Mouse (Mus musculus): ENCODE measurements around the gene Ocrl. TPM values are rescaled to one million over a fixed set of nuclear protein-coding genes. Genes with fewer than 3 reads are reported as not detected.
A peak's percentile ranks its signal among the peaks of the same experiment; 100 is the strongest.

The Ocrl gene
- polyA plus RNA-seq (2015; fragmentation: Nextera tagmentation; extraction: Ambion mirVana), result 32.9 and 33.5 TPM in 2 replicates

- H3K9ac ChIP-seq, result peak within 1 kb of the TSS; percentile 84
- H3K36me3 ChIP-seq, result no peaks in the 10 kb centered on the region
- peak; percentile 93 for ATAC-seq (ENCODE audit: low FRiP score, low read depth)
- no peaks in the 10 kb centered on the region for H3K9me3 ChIP-seq
- H3K4me2 ChIP-seq, result peak within 1 kb of the TSS; percentile 60
- WGBS, result 16% methylated on average over 28 of the region's 35 CpGs
- 0 out of 2 replicates have a peak, but pooled peaks cover 6% of the 10 kb centered on the region for H3K4me1 ChIP-seq (replicated peaks)
- peak within 1 kb of the TSS; percentile 87 for H3K27ac ChIP-seq (replicated peaks)
- no peaks in the 10 kb centered on the region for H3K27me3 ChIP-seq
- H3K4me3 ChIP-seq, result peak within 1 kb of the TSS; percentile 75
Measured at GRCm38 (mm10) chrX:47912306-47912792, at the start of gene Ocrl. TSS of gene Ocrl (plus strand) at chrX:47912387.

- Histone ChIP-seq H3K36me3 (no peaks in the 10 kb centered on the region), H3K4me3 (no peak overlapping the region), H3K9me3 (no peaks in the 10 kb centered on the region), H3K9ac (no peak overlapping the region), H3K27ac (replicated peaks) (no peak overlapping the region), H3K4me1 (replicated peaks) (no peaks in the 10 kb centered on the region), H3K27me3 (no peaks in the 10 kb centered on the region), H3K4me2 (no peak overlapping the region)
- 56% methylated on average over 2 of the region's 2 CpGs for WGBS
- ATAC-seq (ENCODE audit: low FRiP score, low read depth), result no peak
Measured at GRCm38 (mm10) chrX:47880052-47880451, 32.1 kb upstream of the Ocrl start.

- Histone ChIP-seq H3K9me3 (no peaks in the 10 kb centered on the region), H3K27ac (replicated peaks) (no peak overlapping the region), H3K4me1 (replicated peaks) (no peaks in the 10 kb centered on the region), H3K36me3 (no peaks in the 10 kb centered on the region), H3K4me2 (no peak overlapping the region), H3K27me3 (no peaks in the 10 kb centered on the region), H3K9ac (no peak overlapping the region), H3K4me3 (no peak overlapping the region)
- ATAC-seq (ENCODE audit: low FRiP score, low read depth), result no peak
- WGBS, result 89% methylated on average over 6 of the region's 6 CpGs
Measured at GRCm38 (mm10) chrX:47882813-47883212, 29.4 kb upstream of the Ocrl start.

GRCm38 (mm10) chrX:47887401-47887800 is 24.8 kb upstream of the Ocrl start:
- WGBS, result 78% methylated on average over 2 of the region's 2 CpGs
- Histone ChIP-seq H3K4me1 (replicated peaks) (no peaks in the 10 kb centered on the region), H3K4me2 (no peak overlapping the region), H3K4me3 (no peak overlapping the region), H3K27me3 (no peaks in the 10 kb centered on the region), H3K36me3 (no peaks in the 10 kb centered on the region), H3K27ac (replicated peaks) (no peak overlapping the region), H3K9me3 (no peaks in the 10 kb centered on the region), H3K9ac (no peak overlapping the region)
- no peak for ATAC-seq (ENCODE audit: low FRiP score, low read depth)

GRCm38 (mm10) chrX:47891243-47891906 is 20.8 kb upstream of the Ocrl start:
- WGBS, result 10% methylated on average over 9 of the region's 12 CpGs
- Histone ChIP-seq H3K27me3 (no peaks in the 10 kb centered on the region), H3K4me2 (peak overlapping the region; percentile 59), H3K9me3 (no peaks in the 10 kb centered on the region), H3K4me1 (replicated peaks) (no peaks in the 10 kb centered on the region), H3K36me3 (no peaks in the 10 kb centered on the region), H3K27ac (replicated peaks) (peak overlapping the region; percentile 87), H3K9ac (peak overlapping the region; percentile 58), H3K4me3 (peak overlapping the region; percentile 54)
- peak; percentile 47; the same call in 1 of the 2 replicates for ATAC-seq (ENCODE audit: low FRiP score, low read depth)

- 25% methylated on average over 17 of the region's 36 CpGs for WGBS
- no peaks in the 10 kb centered on the region for H3K27me3 ChIP-seq
- peak overlapping the region; percentile 58 for H3K9ac ChIP-seq
- ATAC-seq (ENCODE audit: low FRiP score, low read depth), result peak; percentile 91
- H3K4me3 ChIP-seq, result peak overlapping the region; percentile 54
- H3K9me3 ChIP-seq, result no peaks in the 10 kb centered on the region
- peak overlapping the region; percentile 87 for H3K27ac ChIP-seq (replicated peaks)
- no peaks in the 10 kb centered on the region for H3K4me1 ChIP-seq (replicated peaks)
- peak overlapping the region; percentile 59 for H3K4me2 ChIP-seq
- no peaks in the 10 kb centered on the region for H3K36me3 ChIP-seq
Measured at GRCm38 (mm10) chrX:47891907-47892430, 20.2 kb upstream of the Ocrl start.

- Histone ChIP-seq H3K4me1 (replicated peaks) (no peaks in the 10 kb centered on the region), H3K4me2 (peak within 1 kb of the TSS; percentile 59), H3K9me3 (no peaks in the 10 kb centered on the region), H3K27ac (replicated peaks) (peak within 1 kb of the TSS; percentile 87), H3K4me3 (peak within 1 kb of the TSS; percentile 54), H3K9ac (peak within 1 kb of the TSS; percentile 58), H3K27me3 (no peaks in the 10 kb centered on the region), H3K36me3 (no peaks in the 10 kb centered on the region)
- peak; percentile 82 for ATAC-seq (ENCODE audit: low FRiP score, low read depth)
- 26% methylated on average over 14 of the region's 17 CpGs for WGBS
Measured at GRCm38 (mm10) chrX:47892431-47893024, 19.7 kb upstream of the Ocrl start, which contains the start of gene Smarca1. TSS of gene Smarca1 (minus strand) at chrX:47892974.

- H3K4me3 ChIP-seq, result peak overlapping the region; percentile 75
- 0 out of 2 replicates have a peak, but pooled peaks cover 6% of the 10 kb centered on the region for H3K4me1 ChIP-seq (replicated peaks)
- H3K4me2 ChIP-seq, result peak overlapping the region; percentile 60
- H3K36me3 ChIP-seq, result no peaks in the 10 kb centered on the region
- H3K9ac ChIP-seq, result peak overlapping the region; percentile 84
- H3K27ac ChIP-seq (replicated peaks), result no peak overlapping the region
- no peak for ATAC-seq (ENCODE audit: low FRiP score, low read depth)
- H3K27me3 ChIP-seq, result no peaks in the 10 kb centered on the region
- WGBS, result 21% methylated on average over 8 of the region's 8 CpGs
- H3K9me3 ChIP-seq, result no peaks in the 10 kb centered on the region
Measured at GRCm38 (mm10) chrX:47912904-47913542, 836 bp downstream of the Ocrl start.

- Histone ChIP-seq H3K36me3 (no peaks in the 10 kb centered on the region), H3K4me2 (peak overlapping the region; percentile 60), H3K4me3 (peak overlapping the region; percentile 75; the same call in 1 of the 2 replicates), H3K9me3 (no peaks in the 10 kb centered on the region), H3K9ac (no peak overlapping the region), H3K4me1 (replicated peaks) (0 out of 2 replicates have a peak, but pooled peaks cover 6% of the 10 kb centered on the region), H3K27me3 (no peaks in the 10 kb centered on the region), H3K27ac (replicated peaks) (no peak overlapping the region)
- 74% methylated on average over 7 of the region's 7 CpGs for WGBS
- no peak for ATAC-seq (ENCODE audit: low FRiP score, low read depth)
Measured at GRCm38 (mm10) chrX:47913543-47913938, 1.4 kb downstream of the Ocrl start.

- 0 out of 2 replicates have a peak, but pooled peaks cover 6% of the 10 kb centered on the region for H3K4me1 ChIP-seq (replicated peaks)
- H3K9ac ChIP-seq, result no peak overlapping the region
- H3K4me3 ChIP-seq, result no peak overlapping the region
- no peak overlapping the region for H3K27ac ChIP-seq (replicated peaks)
- no peaks in the 10 kb centered on the region for H3K27me3 ChIP-seq
- 88% methylated on average over 1 of the region's 1 CpGs for WGBS
- H3K4me2 ChIP-seq, result no peak overlapping the region
- H3K36me3 ChIP-seq, result no peaks in the 10 kb centered on the region
- ATAC-seq (ENCODE audit: low FRiP score, low read depth), result no peak
- H3K9me3 ChIP-seq, result no peaks in the 10 kb centered on the region
Measured at GRCm38 (mm10) chrX:47916831-47917230, 4.6 kb downstream of the Ocrl start.

- Histone ChIP-seq H3K4me1 (replicated peaks) (no peaks in the 10 kb centered on the region), H3K9ac (no peak overlapping the region), H3K4me2 (no peak overlapping the region), H3K27me3 (no peaks in the 10 kb centered on the region), H3K27ac (replicated peaks) (no peak overlapping the region), H3K36me3 (no peaks in the 10 kb centered on the region), H3K9me3 (no peaks in the 10 kb centered on the region), H3K4me3 (no peak overlapping the region)
- 87% methylated on average over 5 of the region's 5 CpGs for WGBS
- ATAC-seq (ENCODE audit: low FRiP score, low read depth), result no peak
Measured at GRCm38 (mm10) chrX:47920541-47920940, 8.4 kb downstream of the Ocrl start.

- no peak overlapping the region for H3K4me2 ChIP-seq
- no peaks in the 10 kb centered on the region for H3K9me3 ChIP-seq
- peaks cover 9% of the 10 kb centered on the region; the same call in 1 of the 2 replicates for H3K36me3 ChIP-seq
- 67% methylated on average over 3 of the region's 3 CpGs for WGBS
- H3K9ac ChIP-seq, result no peak overlapping the region
- no peak overlapping the region for H3K27ac ChIP-seq (replicated peaks)
- H3K4me3 ChIP-seq, result no peak overlapping the region
- no peaks in the 10 kb centered on the region for H3K27me3 ChIP-seq
- H3K4me1 ChIP-seq (replicated peaks), result no peaks in the 10 kb centered on the region
- no peak for ATAC-seq (ENCODE audit: low FRiP score, low read depth)
Measured at GRCm38 (mm10) chrX:47927981-47928380, 15.8 kb downstream of the Ocrl start.

All from hindbrain, embryonic 15.5 days (tissue).